Mouse (Mus musculus) ES-E14 (cell line): ENCODE data around the gene Esyt1. TPM values are rescaled to one million over a fixed set of nuclear protein-coding genes. Genes with fewer than 3 reads are reported as not detected.

Source experiments
- DNase-seq: peaks from one replicate; pipeline ENCODE4 v3.0.0-alpha.2; 2013; ENCODE audit warnings: low read depth, low spot score
- H3K27ac ChIP-seq: 2 replicates; pipeline ENCODE4 v1.5.1; 2012; ENCODE audit warnings: low read depth, mild to moderate bottlenecking, low read length, moderate library complexity, mixed read lengths; ENCODE audit not compliant: poor library complexity, insufficient read depth, severe bottlenecking
- H3K36me3 ChIP-seq: 2 replicates; pipeline ENCODE4 v1.6.1; 2012; ENCODE audit warnings: mild to moderate bottlenecking, low read length, moderate library complexity, mixed read lengths; ENCODE audit not compliant: control insufficient read depth, poor library complexity, insufficient read depth, severe bottlenecking
- H3K4me1 ChIP-seq, 2 experiments: fragments of 150-350 bp in 1 of 2; sonication (generic) in 1 of 2; 2 replicates each; pipeline ENCODE4 v1.6.1; 2012; ENCODE audit warnings: low read length in 2 of 2, mild to moderate bottlenecking in 1 of 2, mixed read lengths in 1 of 2; ENCODE audit not compliant: control insufficient read depth in 2 of 2, insufficient read depth in 2 of 2, poor library complexity in 1 of 2
- H3K4me3 ChIP-seq, 2 experiments: fragments of 150-350 bp in 1 of 2; sonication (generic) in 1 of 2; 2 replicates each; pipeline ENCODE4 v1.5.1; 2012; ENCODE audit warnings: low read length in 2 of 2, low read depth in 1 of 2, mild to moderate bottlenecking in 1 of 2, mixed read lengths in 1 of 2; ENCODE audit not compliant: insufficient read depth in 1 of 2, poor library complexity in 1 of 2, severe bottlenecking in 1 of 2
- H3K9ac ChIP-seq: 2 replicates; pipeline ENCODE4 v1.6.1; 2012; ENCODE audit warnings: low read depth, mild to moderate bottlenecking, low read length, mixed read lengths; ENCODE audit not compliant: poor library complexity, insufficient read depth, severe bottlenecking
- H3K9me3 ChIP-seq: fragments of 150-350 bp; sonication (generic); 2 replicates; pipeline ENCODE4 v1.6.1; 2012; ENCODE audit warnings: low read depth, mild to moderate bottlenecking, low read length; ENCODE audit not compliant: control insufficient read depth, insufficient read depth
- CHD2 ChIP-seq: IDR thresholded peaks from 2 replicates; pipeline ENCODE4 v1.6.1; 2014; ENCODE audit warnings: mild to moderate bottlenecking, low read depth, low read length, inconsistent platforms
- HCFC1 ChIP-seq: IDR thresholded peaks from 2 replicates; pipeline ENCODE4 v1.6.1; 2012; ENCODE audit warnings: low read length, inconsistent platforms, borderline replicate concordance; ENCODE audit not compliant: insufficient read depth
- MAFK ChIP-seq: IDR thresholded peaks from 2 replicates; pipeline ENCODE4 v1.6.1; 2014; ENCODE audit warnings: mild to moderate bottlenecking, low read depth, low read length, inconsistent platforms; ENCODE audit not compliant: insufficient read depth
- ZC3H11A ChIP-seq: IDR thresholded peaks from 2 replicates; pipeline ENCODE4 v1.6.1; 2012; ENCODE audit warnings: low read depth, mild to moderate bottlenecking, inconsistent platforms, low read length, borderline replicate concordance
- ZNF384 ChIP-seq: IDR thresholded peaks from 2 replicates; pipeline ENCODE4 v1.6.1; 2012; ENCODE audit warnings: low read depth, low read length, inconsistent platforms
- in situ Hi-C, 2 experiments: fragments of 600-800 bp; cut with MboI; formaldehyde crosslinking; loops; one replicate each; pipeline ENCODE4 v1.15.1; 2025; ENCODE audit warnings: low sequenced_read_pairs in 2 of 2, inconsistent platforms in 1 of 2; ENCODE audit not compliant: unreplicated experiment in 2 of 2
- total RNA-seq: library from RNA; depleted of rRNA; stranded (reverse); fragments of 300-350 nt; gene quantifications from 2 replicates; pipeline ENCODE4 v1.2.3, GENCODE M21; 2012

Gene Esyt1
- total RNA-seq, 1 experiment = 62.7 TPM

DNA sequence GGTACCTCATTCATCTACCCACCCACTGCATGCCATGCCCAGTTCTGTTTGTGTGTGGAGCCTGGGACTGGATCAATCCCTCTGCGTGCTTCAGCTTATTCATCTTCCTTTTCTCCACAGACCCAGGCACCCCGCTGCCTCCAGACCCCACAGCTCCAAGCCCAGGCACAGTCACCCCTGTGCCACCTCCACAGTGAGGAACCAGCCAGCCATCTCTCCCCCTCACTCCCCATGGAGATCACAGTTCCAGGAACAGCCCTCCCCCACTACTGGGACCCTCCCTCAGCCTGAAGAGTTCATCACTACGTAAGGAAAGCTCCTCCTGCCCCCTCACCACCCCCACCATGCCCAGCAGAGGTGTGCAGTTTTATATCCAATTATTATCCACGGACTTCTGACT is 36.9 kb downstream of the Esyt1 start:
- no peak overlapping the region for H3K4me3 ChIP-seq
- H3K36me3 ChIP-seq = peaks cover 49% of the 10 kb centered on the region
- in situ Hi-C loops = no loop called here
- no peak for DNase-seq
- no peaks in the 10 kb centered on the region for H3K9me3 ChIP-seq
- no peak for TF ChIP-seq ZNF384
- no peak for TF ChIP-seq CHD2
- TF ChIP-seq MAFK = no peak
- no peak for TF ChIP-seq ZC3H11A
- TF ChIP-seq HCFC1 = no peak
- H3K27ac ChIP-seq = no peak overlapping the region
- H3K4me1 ChIP-seq = peaks cover 2 to 29% of the 10 kb centered on the region in 2 experiments; a peak in 2 of 4 replicates
- no peak overlapping the region for H3K9ac ChIP-seq

DNA sequence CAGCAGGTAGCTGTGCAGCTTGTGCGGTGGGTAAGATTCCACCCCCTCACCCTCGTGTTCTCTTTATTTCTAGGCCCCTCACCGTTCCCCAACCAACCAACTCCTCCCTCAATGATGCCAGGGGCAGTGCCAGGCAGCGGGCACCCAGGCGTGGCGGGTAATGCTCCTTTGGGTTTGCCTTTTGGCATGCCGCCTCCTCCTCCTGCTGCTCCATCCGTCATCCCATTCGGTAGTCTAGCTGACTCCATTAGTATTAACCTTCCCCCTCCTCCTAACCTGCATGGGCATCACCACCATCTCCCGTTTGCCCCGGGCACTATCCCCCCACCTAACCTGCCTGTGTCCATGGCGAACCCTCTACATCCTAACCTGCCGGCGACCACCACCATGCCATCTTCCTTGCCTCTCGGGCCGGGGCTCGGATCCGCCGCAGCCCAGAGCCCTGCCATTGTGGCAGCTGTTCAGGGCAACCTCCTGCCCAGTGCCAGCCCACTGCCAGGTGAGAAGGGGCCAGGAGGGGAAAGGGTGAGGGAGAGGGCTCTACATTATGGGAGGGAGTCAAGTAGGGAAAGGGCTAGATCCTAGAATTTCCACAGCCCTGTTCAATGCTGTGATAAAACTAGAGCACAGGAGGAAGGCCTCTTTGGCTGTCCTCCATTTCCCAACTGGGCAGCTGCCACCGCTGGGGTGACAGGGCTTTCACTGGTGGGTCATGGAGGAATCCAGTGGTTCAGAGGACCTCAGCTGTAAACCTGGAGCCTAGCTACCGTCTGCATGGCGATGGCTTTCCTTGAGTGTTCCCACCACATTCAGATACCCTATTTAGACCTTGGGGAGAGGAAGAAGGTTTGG is 37.6 kb downstream of the Esyt1 start:
- no peak overlapping the region for H3K27ac ChIP-seq
- H3K4me3 ChIP-seq = no peak overlapping the region
- H3K36me3 ChIP-seq = peaks cover 56% of the 10 kb centered on the region
- in situ Hi-C loops = no loop called here
- no peaks in the 10 kb centered on the region for H3K9me3 ChIP-seq
- no peak for TF ChIP-seq ZC3H11A
- no peak for TF ChIP-seq ZNF384
- TF ChIP-seq HCFC1 = no peak
- TF ChIP-seq CHD2 = no peak
- no peak for TF ChIP-seq MAFK
- DNase-seq = no peak
- H3K9ac ChIP-seq = no peak overlapping the region
- peaks cover 2 to 29% of the 10 kb centered on the region in 2 experiments; a peak in 2 of 4 replicates for H3K4me1 ChIP-seq

DNA sequence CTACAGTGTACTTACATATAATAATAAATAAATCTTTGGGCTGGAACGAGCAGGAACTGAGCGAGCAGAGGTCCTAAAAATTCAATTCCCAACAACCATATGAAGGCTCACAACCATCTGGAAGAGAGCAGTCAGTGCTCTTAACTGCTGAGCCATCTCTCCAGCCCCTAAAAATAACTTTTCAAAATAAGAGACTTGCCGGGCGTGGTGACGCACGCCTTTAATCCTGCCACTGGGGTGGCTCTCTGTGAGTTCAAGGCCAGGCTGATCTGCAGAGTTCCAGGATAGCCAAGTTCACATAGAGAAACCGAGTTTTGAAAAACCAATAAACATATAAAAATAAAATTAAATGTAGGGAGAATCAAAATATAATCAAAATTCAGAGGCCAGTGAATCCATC is 39.3 kb downstream of the Esyt1 start:
- peaks cover 0 to 21% of the 10 kb centered on the region in 2 experiments; a peak in 2 of 4 replicates for H3K4me1 ChIP-seq
- in situ Hi-C loops = no loop called here
- peaks cover 55% of the 10 kb centered on the region for H3K36me3 ChIP-seq
- H3K9ac ChIP-seq = no peak overlapping the region
- TF ChIP-seq ZC3H11A (no peak), HCFC1 (no peak), CHD2 (no peak), ZNF384 (no peak), MAFK (no peak)
- no peak overlapping the region for H3K27ac ChIP-seq
- no peaks in the 10 kb centered on the region for H3K9me3 ChIP-seq
- no peak overlapping the region for H3K4me3 ChIP-seq
- no peak for DNase-seq

DNA sequence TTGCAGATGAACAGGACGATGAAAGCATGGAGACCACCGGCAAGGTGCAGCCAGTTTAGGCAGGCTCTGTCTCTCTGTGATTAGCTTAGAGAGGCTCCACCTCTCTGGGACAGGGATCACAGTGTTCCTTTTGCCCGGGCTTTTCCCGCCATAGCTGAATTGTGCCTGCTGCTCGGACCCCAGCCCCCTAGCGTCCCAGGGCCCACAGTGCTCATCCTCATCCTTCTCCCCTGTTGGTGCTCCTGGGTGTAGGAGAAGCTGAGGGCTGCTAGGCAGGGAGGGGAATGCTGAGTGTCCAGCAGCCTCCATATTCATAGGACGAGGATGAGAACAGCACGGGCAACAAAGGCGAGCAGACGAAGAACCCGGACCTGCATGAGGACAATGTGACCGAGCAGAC is 51.3 kb downstream of the Esyt1 start:
- Histone ChIP-seq H3K9ac (peak overlapping the region; percentile 69), H3K9me3 (no peaks in the 10 kb centered on the region), H3K27ac (peak overlapping the region; percentile 24; the same call in 1 of the 2 replicates), H3K36me3 (peaks cover 13% of the 10 kb centered on the region; the same call in 1 of the 2 replicates), H3K4me1 (no peaks in the 10 kb centered on the region), H3K4me3 (peak overlapping the region; percentile 36 to 61)
- TF ChIP-seq HCFC1 (no peak), MAFK (no peak), ZC3H11A (no peak), CHD2 (no peak), ZNF384 (no peak)
- no peak for DNase-seq
- in situ Hi-C loops = no loop called here
